Mouse (Mus musculus) heart, embryonic 15.5 days (tissue): ENCODE measurements around the gene Cuedc1. TPM values are rescaled to one million over a fixed set of nuclear protein-coding genes. Genes with fewer than 3 reads are reported as not detected.

Source experiments
- ATAC-seq: fragments of 200-750 bp; cut with Nextera tagmentation; replicated peaks from 2 replicates; pipeline ENCODE4 v1.8.0; 2017; ENCODE audit warnings: low read depth, moderate TSS enrichment; ENCODE audit not compliant: insufficient number of reproducible peaks, insufficient read depth, low FRiP score
- H3K27ac ChIP-seq: fragments of 300-500 bp; sonication (generic); 2 replicates; pipeline ENCODE4 v1.5.1; 2015; ENCODE audit warnings: mild to moderate bottlenecking, inconsistent platforms
- H3K27me3 ChIP-seq: fragments of 300-500 bp; sonication (generic); 2 replicates; pipeline ENCODE4 v1.6.1; 2015; ENCODE audit warnings: inconsistent platforms
- H3K36me3 ChIP-seq: fragments of 300-500 bp; sonication (generic); 2 replicates; pipeline ENCODE4 v1.6.1; 2015; ENCODE audit warnings: mild to moderate bottlenecking, inconsistent platforms
- H3K4me1 ChIP-seq: fragments of 300-500 bp; sonication (generic); replicated peaks from 2 replicates; pipeline ENCODE4 v1.6.1; 2015; ENCODE audit warnings: inconsistent platforms
- H3K4me2 ChIP-seq: fragments of 300-500 bp; sonication (generic); 2 replicates; pipeline ENCODE4 v1.6.1; 2015; ENCODE audit warnings: inconsistent platforms, mild to moderate bottlenecking, moderate library complexity
- H3K4me3 ChIP-seq: fragments of 300-500 bp; sonication (generic); 2 replicates; pipeline ENCODE4 v1.5.1; 2015; ENCODE audit warnings: mild to moderate bottlenecking, inconsistent platforms
- H3K9ac ChIP-seq: fragments of 300-500 bp; sonication (generic); 2 replicates; pipeline ENCODE4 v1.6.1; 2015; ENCODE audit warnings: mild to moderate bottlenecking, inconsistent platforms
- H3K9me3 ChIP-seq: fragments of 300-500 bp; sonication (generic); replicated peaks from 2 replicates; pipeline ENCODE4 v1.6.1; 2016; ENCODE audit warnings: inconsistent platforms
- WGBS: fragments of 180-500 bp; shearing (Covaris S2); methylation state at CpG from one replicate; pipeline ENCODE4 v1.1.7; 2015; ENCODE audit warnings: mixed read lengths; 5-methylcytosine and 5-hydroxymethylcytosine counted together
- polyA plus RNA-seq: library from polyadenylated mRNA; unstranded; fragments of >200 nt; fragmentation: Nextera tagmentation; extraction: Ambion mirVana; gene quantifications from 2 replicates; pipeline ENCODE4 v1.2.1, GENCODE M21; 2015

Cuedc1 gene
- polyA plus RNA-seq, 1 experiment from 2014 or later = 18.4 TPM

- Histone ChIP-seq H3K4me1 (peaks cover 28% of the 10 kb centered on the region), H3K27me3 (no peaks in the 10 kb centered on the region), H3K4me2 (no peak overlapping the region), H3K9me3 (no peaks in the 10 kb centered on the region), H3K9ac (no peak overlapping the region), H3K27ac (no peak overlapping the region), H3K4me3 (no peak overlapping the region), H3K36me3 (no peaks in the 10 kb centered on the region)
- no peak for ATAC-seq
- 70% methylated on average over 8 of the region's 8 CpGs for WGBS
Observed at GRCm38 (mm10) chr11:88106292-88106554, 8.4 kb downstream of the Cuedc1 start.

GRCm38 (mm10) chr11:88107365-88107764 is 9.5 kb downstream of the Cuedc1 start:
- Histone ChIP-seq H3K27me3 (no peaks in the 10 kb centered on the region), H3K4me1 (peaks cover 37% of the 10 kb centered on the region), H3K36me3 (no peaks in the 10 kb centered on the region), H3K27ac (no peak overlapping the region), H3K4me2 (no peak overlapping the region), H3K9me3 (no peaks in the 10 kb centered on the region), H3K9ac (no peak overlapping the region), H3K4me3 (no peak overlapping the region)
- ATAC-seq = no peak
- 44% methylated on average over 4 of the region's 4 CpGs for WGBS

GRCm38 (mm10) chr11:88110031-88110594 is 12.3 kb downstream of the Cuedc1 start:
- Histone ChIP-seq H3K27me3 (no peaks in the 10 kb centered on the region), H3K4me2 (no peak overlapping the region), H3K4me1 (peaks cover 58% of the 10 kb centered on the region), H3K9me3 (no peaks in the 10 kb centered on the region), H3K4me3 (no peak overlapping the region), H3K9ac (no peak overlapping the region), H3K27ac (peak overlapping the region; percentile 27; the same call in 1 of the 2 replicates), H3K36me3 (no peaks in the 10 kb centered on the region)
- WGBS = 39% methylated on average over 9 of the region's 9 CpGs
- ATAC-seq = no peak

- ATAC-seq = no peak
- Histone ChIP-seq H3K27ac (peak overlapping the region; percentile 32; the same call in 1 of the 2 replicates), H3K4me1 (peaks cover 72% of the 10 kb centered on the region)
Observed at GRCm38 (mm10) chr11:88112078-88112477, 14.2 kb downstream of the Cuedc1 start.

DNA sequence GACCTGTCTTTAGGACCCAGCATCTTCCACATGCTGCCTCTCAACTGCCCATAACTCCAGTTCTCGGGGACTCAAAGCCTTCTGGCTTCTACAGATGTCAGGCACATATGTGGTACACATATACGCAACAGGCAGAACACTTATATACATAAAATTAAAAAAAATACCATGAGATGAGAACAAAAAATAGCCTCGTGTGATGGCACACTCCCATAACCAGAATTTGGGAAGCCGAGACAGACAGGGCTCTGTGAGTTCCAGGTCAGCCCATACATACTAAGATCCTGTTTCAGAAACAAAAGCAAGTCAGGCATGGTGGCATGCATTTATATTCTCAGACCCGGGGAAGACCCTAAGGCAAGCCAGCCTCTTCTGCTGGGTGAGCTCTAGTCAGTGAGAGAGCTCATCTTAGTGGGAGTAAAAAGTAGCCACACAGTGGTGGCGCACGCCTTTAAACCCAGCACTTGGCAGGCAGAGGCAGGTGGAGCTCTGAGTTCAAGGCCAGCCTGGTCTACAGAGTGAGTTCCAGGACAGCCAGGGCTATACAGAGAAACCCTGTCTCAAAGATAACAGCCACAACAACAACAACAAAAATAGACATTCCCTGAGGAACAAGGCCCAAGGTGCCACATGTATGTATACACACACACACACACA is 14.9 kb downstream of the Cuedc1 start:
- Histone ChIP-seq H3K4me3 (no peak overlapping the region), H3K27ac (peak overlapping the region; percentile 73), H3K27me3 (no peaks in the 10 kb centered on the region), H3K9ac (no peak overlapping the region), H3K4me2 (no peak overlapping the region), H3K4me1 (peaks cover 72% of the 10 kb centered on the region), H3K36me3 (no peaks in the 10 kb centered on the region), H3K9me3 (no peaks in the 10 kb centered on the region)
- 86% methylated on average over 7 of the region's 7 CpGs for WGBS
- no peak for ATAC-seq

More at GRCm38 (mm10) chr11:88112078-88112477, 14.2 kb downstream of the Cuedc1 start:
- H3K9me3 ChIP-seq = no peaks in the 10 kb centered on the region
- H3K4me3 ChIP-seq = no peak overlapping the region
- H3K27me3 ChIP-seq = no peaks in the 10 kb centered on the region
- no peaks in the 10 kb centered on the region for H3K36me3 ChIP-seq
- no peak overlapping the region for H3K4me2 ChIP-seq
- H3K9ac ChIP-seq = no peak overlapping the region
- WGBS = 52% methylated on average over 13 of the region's 13 CpGs

- Histone ChIP-seq H3K4me2 (no peak overlapping the region), H3K9ac (no peak overlapping the region), H3K4me1 (peaks cover 81% of the 10 kb centered on the region), H3K4me3 (no peak overlapping the region), H3K27me3 (no peaks in the 10 kb centered on the region), H3K27ac (peak overlapping the region; percentile 73), H3K9me3 (no peaks in the 10 kb centered on the region), H3K36me3 (no peaks in the 10 kb centered on the region)
- peak; percentile 33; the same call in 1 of the 2 replicates for ATAC-seq
- 35% methylated on average over 6 of the region's 6 CpGs for WGBS
Observed at GRCm38 (mm10) chr11:88113543-88114271, 15.8 kb downstream of the Cuedc1 start.

DNA sequence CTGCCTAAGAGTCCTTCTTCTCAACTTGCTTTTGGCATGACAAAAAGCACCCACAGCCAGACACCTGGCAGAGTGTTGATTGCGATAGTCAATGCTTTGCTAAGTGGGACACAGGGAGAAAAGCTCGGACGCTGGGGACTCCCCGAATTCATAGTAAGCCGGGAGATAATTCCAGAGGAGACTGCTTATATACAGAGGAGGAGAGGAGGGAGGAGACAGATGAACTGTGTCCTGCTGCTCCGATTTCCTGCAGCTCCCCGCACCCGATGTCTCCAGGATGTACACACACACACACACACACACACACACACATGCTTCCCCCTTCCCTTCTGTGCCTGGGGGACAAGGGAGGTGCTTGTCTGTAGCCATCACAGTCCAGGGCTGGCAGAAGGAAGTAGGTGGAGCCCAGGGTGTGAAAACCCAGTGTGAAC is 17.0 kb downstream of the Cuedc1 start:
- Histone ChIP-seq H3K9ac (0 out of 2 replicates have a peak overlapping the region, but pooled peaks have one; percentile 4), H3K27me3 (no peaks in the 10 kb centered on the region), H3K36me3 (no peaks in the 10 kb centered on the region), H3K4me1 (peaks cover 90% of the 10 kb centered on the region), H3K4me3 (no peak overlapping the region), H3K9me3 (no peaks in the 10 kb centered on the region), H3K27ac (peak overlapping the region; percentile 73), H3K4me2 (peak overlapping the region; percentile 14)
- 8% methylated on average over 8 of the region's 8 CpGs for WGBS
- peak; percentile 23; the same call in 1 of the 2 replicates for ATAC-seq

- Histone ChIP-seq H3K36me3 (no peaks in the 10 kb centered on the region), H3K4me1 (peaks cover 84% of the 10 kb centered on the region), H3K4me2 (no peak overlapping the region), H3K27me3 (no peaks in the 10 kb centered on the region), H3K27ac (no peak overlapping the region), H3K9me3 (no peaks in the 10 kb centered on the region), H3K4me3 (no peak overlapping the region), H3K9ac (no peak overlapping the region)
- no peak for ATAC-seq
- WGBS = 66% methylated on average over 6 of the region's 6 CpGs
Observed at GRCm38 (mm10) chr11:88116568-88116967, 18.7 kb downstream of the Cuedc1 start.

- 38% methylated on average over 10 of the region's 10 CpGs for WGBS
- Histone ChIP-seq H3K27ac (peak overlapping the region; percentile 93), H3K9me3 (no peaks in the 10 kb centered on the region), H3K4me3 (no peak overlapping the region), H3K9ac (no peak overlapping the region), H3K36me3 (no peaks in the 10 kb centered on the region), H3K27me3 (no peaks in the 10 kb centered on the region), H3K4me1 (peaks cover 75% of the 10 kb centered on the region), H3K4me2 (no peak overlapping the region)
- ATAC-seq = no peak
Observed at GRCm38 (mm10) chr11:88117356-88118090, 19.7 kb downstream of the Cuedc1 start.

DNA sequence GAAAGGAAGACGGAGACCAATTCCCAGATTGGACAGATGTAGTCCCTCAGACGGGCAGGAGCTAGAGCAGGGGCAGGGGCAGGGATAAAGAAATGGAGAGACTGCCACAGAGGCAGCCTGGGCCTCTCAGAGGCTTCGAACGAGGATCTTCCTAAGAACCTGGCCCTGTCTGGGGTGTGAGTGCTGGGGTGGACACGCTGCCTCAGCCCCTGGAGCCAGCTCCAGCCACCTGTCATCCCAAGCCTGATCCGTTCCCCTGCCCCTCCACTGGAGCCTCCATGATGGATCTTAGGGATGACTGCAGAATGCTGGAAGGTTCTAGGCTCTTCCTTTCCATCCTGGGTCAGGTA is 20.2 kb downstream of the Cuedc1 start:
- H3K9me3 ChIP-seq = no peaks in the 10 kb centered on the region
- WGBS = 48% methylated on average over 6 of the region's 6 CpGs
- peaks cover 71% of the 10 kb centered on the region for H3K4me1 ChIP-seq
- no peaks in the 10 kb centered on the region for H3K27me3 ChIP-seq
- no peak for ATAC-seq
- H3K4me3 ChIP-seq = no peak overlapping the region
- no peak overlapping the region for H3K4me2 ChIP-seq
- no peaks in the 10 kb centered on the region for H3K36me3 ChIP-seq
- H3K27ac ChIP-seq = peak overlapping the region; percentile 93
- H3K9ac ChIP-seq = peak overlapping the region; percentile 32; the same call in 1 of the 2 replicates
